Mouse (Mus musculus) frontal cortex, postnatal 36 days (tissue): ENCODE results near the gene Slit1.

Source experiments
- DNase-seq, 2 experiments: peaks; one replicate each; pipeline ENCODE4 v3.0.0; 2022; ENCODE audit warnings: low spot score in 2 of 2

Slit1 gene

DNA sequence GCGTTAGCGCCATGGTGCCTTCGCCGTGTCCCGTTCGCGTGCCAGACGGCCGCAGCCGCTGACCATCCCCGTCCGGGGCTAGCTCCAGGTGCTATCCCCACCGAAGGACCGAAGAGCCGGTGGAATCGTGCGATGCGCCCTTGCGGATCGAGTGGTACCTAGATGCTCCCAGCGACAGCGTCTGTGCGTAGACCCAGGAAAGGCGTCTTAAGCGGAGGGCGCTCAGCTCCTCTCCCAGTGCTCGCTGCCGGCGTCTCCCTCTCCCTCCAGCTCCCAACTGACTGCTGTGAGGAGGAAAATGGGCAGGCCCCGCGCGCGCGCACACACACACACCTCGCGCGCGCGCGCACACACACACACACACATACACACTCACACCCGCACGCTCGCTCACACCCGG is at the start of gene Slit1:
Slit1 (minus strand) TSS at position 270 of the 400 bp plus-strand sequence.
- peak; percentile 68 to 70 for DNase-seq

DNA sequence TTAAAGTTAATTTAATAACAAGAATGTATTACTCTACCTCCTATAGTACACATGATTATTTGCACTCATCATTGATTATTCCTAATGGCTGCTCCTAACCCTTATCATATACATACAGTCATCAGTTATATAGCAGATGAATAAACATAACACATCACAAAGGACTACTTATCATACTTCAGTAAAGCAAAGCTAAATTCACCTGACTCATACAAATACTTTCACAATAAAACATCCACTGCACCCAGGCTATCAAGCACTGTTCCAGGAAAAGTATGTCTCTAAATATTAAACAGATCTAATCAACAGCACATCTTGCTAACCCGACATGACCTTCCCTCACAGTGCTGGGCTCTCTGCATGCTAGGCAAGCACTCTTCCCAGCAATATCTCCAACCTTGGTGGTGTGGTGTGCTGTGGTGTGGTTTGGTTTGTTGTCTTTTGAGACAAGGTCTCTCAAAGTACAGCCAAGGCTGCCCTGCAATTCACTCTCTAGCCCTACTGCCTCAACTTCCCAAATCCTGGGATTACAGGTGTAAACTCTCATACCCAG is 49.5 kb upstream of the Slit1 start:
- DNase-seq, result no peak

DNA sequence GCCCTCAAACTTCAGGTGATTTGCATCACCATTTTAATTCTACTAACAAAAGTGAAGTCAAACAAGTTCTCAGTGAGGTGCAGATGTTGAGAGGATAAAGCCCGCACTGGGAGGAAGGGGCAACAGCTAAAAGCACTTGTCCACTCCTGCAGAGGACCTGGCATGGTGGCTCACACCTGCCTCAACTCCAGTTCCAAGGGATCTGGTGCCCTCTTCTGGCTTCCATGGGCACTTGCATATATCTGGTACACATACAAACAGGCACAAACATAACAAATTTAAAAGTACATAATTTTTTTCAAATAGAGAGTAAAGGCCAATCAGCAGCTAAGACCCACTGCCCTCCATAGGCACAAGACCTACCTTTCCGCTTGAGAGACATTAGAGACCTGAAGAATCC is 47.9 kb upstream of the Slit1 start:
- no peak for DNase-seq

DNA sequence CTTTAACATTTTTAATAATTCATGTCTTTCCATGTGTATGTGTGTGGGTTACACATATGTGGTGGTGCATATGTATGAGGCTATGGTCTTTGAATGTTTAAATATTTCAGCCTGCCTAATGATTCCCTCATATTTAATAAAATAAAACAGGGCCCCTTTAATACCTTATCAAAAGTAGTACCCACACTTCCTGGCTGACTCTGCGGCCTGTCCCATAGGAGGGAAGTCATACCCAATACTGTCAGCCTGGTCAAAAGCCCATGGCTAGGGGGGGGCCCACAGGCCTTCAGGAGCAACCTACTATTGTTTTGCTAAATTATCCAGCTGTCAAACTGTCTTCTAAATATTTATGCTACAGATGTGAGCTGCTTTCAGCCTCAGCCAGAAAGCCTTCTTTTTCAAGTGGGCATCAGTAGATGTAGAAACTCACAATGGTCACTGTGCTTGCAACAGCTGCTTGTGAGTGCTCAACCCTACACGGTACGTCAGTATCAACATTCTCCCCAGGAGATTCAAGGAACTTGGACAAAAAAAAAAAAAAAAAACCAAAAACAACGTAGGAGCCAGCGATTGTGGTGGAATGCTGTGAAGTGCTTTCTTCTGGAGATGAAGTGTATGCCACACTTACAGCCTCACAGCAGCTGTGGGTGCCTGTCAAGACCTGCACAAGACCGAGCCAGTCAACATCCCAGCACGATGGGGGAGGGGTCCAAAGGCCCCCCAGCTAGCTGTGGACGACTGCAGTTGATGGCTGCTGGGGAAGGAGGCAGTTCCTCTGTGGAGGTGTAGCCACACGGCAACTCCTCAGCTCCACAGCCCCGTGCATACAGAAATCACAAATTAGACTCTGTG is 45.9 kb upstream of the Slit1 start:
- DNase-seq, result no peak

DNA sequence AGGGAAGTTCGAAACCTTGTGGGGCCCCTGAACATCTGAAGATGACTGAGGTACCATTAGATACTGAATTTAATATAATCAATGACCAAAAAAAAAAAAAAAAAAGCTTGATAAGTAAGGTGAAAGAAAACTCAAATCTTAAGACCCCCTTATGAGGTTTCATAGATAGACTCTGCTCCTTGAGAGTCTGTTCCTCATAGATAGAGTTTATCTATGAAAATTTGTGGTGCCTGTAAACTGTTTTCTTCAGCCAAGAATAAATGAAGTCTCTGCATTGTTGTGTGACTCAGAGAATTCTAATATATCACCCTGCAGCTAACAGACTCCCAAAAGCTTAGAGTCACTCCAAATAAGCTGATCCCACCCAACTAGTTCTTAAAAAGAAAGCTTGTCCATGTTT is 43.4 kb upstream of the Slit1 start:
- DNase-seq, result no peak

DNA sequence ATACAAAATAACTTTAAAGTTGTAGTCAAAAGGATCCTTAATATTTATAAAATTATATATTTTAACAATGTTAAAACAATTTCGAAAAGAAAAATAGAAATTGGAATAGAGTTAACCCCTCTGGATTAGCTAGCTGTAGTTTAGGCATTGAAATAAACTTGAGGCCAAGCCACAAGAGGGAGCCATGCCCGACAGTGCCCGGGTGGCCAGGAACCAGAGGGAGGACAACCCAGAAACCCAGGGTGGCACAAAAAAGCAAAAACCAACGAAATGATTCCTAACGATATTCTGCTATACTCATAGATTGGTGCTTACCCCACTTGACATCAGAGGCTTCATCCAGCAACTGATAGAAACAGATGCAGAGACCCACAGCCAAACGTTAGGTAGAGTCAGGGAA is 34.0 kb upstream of the Slit1 start:
- no peak for DNase-seq

DNA sequence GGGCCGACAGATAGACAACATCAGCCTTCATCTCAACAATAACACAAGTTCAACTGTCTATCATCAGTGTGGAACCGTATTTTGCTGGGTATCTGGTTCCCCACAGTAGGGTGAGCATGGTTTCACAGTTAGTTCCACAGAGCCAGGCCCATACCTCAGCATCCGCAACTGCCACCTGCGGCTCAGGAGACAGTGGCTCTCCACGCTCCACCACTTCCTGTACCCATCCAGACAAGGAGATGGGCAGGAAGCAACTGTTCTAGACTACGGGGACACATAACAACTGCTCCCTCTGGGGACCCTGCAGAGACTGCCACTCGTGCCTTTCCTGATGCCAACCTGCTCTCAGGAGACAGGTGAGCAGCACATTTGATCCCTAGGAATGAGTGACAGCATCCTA is 25.2 kb upstream of the Slit1 start:
- no peak for DNase-seq

DNA sequence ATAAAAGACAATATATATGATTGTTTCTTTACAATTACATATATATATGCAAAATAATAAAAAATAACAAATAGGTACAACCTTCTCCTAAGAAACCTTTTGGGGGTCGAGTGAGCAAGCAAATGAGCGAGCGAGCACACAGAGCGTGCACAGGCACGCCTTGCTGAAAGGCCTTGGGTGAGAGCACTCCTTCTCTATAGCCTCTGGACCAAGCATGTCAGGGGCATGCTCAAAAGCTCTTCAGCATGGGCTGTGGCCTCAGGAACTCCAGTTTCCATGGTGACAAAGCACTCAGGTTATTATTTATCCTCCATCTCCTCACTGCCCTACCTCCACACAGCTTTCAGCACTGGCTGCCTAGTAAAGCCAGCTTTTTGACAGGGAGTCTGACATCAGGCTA is 23.2 kb upstream of the Slit1 start:
- DNase-seq, result no peak

DNA sequence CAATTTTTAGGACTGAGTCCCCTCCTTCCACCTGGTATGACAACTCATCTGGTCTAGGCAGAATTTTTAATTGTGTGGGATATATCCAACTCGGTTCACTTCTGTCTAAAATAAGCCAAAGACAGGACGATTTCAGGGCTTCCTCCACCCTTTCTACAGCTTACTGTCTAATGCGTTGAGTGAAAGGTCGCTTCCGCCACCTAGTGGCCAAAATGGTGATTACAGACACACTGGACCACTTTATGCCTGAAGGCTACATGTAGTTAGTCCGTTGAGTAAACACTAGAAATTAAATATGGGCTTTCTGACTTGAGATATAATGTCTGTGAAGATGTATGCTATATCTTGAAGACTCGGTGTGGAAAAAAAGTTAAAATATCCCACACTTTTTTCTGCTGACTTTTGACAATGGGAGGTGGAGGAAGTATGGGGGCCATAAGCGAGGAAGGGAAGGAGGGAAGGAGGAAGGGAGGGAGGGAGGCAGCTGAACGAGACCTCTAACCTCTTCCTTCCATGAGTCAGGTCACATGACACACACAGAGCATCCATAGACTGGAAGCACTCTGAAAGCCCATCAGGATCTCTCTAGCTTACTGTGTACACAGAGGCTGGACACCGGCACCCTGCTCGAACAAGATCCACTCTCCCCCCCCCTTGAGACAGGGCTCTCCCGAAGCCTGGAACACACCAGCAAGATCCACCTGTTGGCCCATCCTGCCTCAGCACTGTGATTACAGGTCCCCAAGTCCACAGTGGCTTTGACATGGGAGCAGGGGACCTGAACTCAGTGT is 20.6 kb upstream of the Slit1 start:
- DNase-seq, result peak; percentile 94 to 98

DNA sequence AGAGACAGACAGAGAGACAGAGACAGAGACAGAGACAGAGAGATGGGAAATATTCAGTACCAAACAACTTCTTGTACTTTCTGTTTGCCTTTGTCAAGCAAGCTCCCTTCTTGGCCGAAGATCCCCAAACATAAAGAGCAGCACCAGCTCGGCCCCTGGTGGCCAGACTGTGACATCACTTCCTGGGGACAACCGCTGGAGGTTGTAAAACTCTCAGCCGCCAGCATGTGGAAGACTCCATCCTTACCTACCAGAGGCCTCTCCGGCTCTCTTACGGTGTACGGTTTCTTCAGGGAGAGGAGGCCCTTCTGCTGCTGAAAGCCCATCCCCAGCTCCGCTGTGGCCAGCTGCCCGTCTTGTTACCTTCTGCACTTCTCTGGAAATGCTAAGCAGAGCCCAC is 18.1 kb upstream of the Slit1 start:
- DNase-seq, result no peak

DNA sequence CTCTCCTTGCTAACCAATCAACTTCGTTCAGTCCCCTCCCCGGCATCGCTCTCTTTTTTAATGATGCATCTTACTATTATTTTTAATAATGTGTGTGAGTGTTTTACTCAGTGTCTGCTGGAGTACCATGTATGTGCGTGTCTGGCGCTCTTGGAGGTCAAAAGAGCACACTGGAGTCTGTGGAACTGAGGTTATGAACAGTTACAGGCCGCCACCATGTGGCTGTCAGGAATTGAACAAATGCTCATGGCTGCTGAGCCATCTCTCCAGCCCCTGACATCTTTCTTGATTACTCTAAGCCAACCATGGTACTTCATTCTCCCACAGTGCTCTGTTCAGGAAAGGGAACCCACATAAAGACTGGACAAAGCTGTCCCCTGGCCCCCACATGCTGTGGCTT is 16.3 kb upstream of the Slit1 start:
- no peak for DNase-seq

DNA sequence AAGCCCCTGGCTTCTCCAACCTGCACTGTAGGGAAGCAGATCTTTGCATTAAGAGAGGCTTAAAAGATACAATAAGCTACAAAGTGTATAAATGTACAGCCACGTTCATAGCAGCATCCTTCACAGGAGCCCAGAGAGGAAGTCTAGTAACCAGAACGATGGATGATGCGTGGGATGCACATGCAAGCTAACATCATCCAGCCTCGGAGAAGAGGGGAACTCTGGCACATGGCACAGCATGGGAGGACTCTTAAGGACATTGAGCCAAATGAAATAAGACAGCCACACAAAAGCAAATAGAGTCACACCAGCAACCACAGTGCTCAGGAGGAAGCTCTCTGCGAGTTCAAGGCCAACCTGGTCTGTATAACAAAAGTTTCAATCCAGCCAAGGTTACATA is 15.8 kb upstream of the Slit1 start:
- no peak for DNase-seq

DNA sequence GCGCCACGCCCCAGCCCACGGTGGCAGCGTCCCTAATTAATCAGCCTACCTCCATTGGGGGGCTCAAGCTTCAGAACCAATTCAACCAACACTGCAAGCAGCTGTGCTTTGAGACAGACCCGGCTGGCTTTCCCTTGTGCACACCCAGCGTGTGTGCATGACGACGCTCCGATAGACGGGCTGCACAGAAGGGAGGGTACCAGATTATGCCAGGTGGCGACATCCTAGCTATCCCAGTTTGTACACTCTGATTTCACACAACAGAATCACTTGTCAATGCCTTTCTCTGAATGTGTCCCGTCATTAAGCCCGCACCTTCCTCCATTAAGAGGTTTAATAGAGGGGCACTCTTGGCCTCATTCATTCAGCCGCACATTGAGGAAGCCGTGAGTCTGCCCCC is 11.3 kb upstream of the Slit1 start:
- no peak for DNase-seq

DNA sequence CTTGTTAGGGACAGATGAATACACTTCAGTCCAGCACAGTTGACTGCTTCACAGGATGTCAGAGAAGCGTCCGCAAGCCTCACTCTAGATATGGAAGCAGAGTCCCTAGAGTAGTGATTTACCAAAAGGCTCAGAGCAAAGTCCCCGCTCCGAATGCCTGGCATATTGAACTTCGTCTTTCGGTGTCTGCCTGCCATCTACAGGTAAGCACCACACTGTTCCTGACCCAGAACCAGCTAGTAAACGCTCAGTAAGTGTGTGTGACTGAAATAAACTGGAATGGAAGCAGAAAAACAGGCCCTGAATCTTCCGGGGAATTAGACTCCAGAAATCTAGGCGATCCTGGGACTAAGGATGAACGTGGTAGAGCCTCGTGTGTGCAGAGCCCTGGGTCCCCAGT is 8.4 kb upstream of the Slit1 start:
- DNase-seq, result no peak

DNA sequence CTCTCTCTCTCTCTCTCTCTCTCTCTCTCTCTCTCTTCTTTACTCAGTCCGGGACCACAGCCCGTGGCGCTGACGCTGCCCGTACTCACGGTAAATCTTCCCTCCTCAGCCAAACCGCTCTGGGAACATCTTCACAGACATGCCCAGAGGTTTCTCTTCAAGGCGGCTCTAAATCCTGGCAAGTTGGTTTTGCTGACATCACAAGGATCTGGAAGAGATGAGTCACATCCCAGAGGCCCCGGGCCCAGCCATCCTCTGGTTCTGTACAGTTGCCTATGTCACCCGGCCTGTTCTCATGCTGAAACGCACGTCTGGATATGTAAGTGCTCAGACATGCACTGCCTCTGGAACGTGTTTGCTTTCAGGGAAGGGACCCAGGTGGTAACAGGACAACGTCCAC is 4.0 kb upstream of the Slit1 start:
- no peak for DNase-seq

DNA sequence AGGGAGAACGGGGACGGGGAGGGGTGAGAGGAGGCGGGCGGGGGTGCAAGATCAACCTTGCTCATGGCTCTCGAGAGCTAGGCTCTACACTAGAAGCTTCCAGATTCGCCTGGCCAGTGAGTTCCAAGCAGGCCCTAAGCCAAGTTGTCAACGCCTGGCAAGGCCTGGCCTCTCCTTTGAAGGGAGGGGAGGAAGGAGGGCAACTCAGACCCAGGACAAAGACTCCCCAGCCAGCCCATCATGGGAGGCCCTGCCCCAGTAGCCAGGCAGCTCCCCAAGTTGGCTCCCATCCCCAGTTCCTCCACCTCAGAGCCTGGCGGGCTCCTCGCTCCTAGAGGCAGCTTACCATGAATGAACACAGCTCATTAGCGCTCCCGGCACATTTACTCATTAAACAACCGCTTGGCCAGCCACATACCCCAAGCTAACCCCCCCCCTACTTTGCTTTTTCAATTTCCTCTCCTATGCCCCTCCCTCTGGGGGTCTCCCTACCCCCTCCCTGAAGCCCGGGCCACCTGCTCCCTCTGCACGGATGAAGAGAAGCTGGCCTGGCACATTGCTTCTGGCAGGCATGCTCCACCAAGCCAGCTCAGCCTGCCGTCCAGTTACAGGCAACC is 2.6 kb upstream of the Slit1 start:
- DNase-seq, result peak; percentile 43 to 59

DNA sequence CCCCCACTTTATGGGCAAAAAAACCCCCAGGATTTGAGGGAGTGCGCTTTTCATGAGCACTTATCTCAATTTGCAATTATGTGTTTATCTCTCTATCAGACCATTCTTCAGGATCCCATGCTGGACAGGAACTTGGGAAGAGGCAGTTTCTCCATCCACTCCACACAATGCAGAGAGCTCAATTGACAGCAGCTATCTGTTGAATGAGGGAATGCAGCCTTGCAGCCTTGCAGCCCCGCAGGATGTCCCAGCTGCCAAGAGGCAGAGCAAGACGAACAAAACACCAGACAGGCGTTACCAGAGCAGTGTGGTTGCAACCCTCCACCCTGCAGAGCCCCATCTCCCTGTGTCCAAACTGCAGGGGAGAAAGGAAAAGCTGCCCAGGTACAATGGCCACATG is 4.6 kb downstream of the Slit1 start:
- no peak for DNase-seq

DNA sequence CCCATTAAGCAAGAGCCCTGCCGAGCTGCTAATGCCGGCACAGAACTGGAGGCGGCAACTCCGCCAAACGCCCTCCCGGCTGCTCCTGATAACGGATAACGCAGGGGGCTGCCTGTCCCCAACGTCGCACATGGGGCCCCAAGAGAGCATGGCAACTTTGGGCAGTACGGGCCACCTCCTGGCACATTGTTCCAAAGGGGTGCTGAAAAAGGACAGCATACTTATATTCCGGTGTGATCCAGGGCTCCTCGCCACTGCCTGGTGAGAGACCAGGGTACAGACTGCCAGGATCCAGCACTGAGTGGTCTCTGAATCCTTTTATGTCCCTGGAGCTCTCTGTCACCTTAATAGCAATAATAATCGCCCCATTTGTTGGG is 5.0 kb downstream of the Slit1 start:
- DNase-seq, result no peak

DNA sequence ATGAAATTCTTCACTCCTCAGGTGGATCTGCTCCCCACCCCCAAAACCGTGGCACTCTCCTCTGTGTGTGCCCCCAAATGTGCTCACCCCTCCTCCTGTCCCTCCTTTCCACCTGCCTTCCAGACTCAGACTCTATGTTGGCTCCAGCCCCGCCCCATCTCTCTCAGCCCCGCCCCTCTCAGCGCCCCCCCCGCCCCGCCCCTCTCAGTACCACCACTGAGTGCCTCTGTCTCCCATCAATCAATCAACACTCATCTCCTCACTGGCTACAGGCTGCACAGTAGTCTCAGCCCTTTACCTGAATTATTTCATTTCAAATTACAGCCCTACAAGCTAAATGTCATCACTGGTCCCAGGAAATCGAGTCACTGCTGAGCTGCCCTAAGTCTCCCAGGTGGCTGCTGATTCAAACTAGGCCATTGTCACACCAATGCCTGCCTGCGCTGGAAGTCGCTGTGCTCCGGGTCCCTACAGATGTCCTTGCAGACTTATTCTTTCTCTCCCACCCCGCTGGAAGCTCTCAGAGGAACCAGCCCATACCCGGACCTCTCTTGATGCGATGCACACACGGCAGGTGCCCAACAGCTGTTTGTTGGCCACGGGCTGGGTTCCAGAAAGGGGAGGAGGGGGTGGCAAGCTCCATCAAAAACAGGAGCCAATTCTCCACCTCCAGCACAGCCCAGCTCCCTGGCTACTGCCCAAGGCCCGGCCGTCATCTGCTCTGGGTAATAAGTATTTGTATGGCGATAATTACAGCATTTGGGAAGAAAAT is 5.6 kb downstream of the Slit1 start:
- peak; percentile 44 to 46 for DNase-seq

DNA sequence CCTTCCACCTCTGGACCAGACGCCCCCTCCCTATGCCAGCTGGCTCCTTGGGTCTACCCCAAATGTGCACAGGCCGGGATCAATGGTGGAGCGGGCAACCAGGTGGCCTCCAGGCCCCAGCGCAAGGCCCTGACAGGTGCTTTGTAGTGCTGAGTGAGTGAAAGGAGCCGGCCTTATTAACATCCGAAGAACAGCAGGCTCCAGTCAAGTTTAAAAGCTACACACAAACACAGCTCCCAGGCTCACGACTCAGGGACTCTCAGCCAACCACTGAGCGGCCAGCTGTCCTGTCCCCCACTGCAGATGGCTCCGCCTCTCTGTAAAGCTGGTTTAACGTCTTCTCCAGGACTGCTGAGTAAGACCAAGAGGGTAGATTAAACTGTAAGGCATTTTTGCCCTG is 8.8 kb downstream of the Slit1 start:
- DNase-seq, result peak in 1 of 2 experiments; percentile 47

DNA sequence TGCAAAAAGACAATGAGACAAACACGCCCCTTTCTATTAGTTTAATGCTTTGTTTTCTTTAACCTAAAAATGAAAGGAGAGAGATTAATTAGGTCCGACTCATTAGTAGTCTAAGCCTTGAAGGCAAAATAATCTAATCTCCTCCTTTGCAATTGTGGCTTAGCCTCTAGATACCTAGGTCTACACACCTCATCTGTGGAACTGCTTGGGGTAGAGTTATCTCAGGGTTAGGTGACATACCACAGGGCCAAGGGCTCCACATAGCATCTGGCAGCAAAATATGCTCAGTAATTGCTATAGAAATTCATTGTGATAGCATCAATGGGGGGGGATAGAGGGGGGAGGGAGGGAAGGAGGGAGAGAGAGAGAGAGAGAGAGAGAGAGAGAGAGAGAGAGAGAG is 18.0 kb downstream of the Slit1 start:
- DNase-seq, result no peak
